Mouse (Mus musculus) hindbrain, embryonic 16.5 days (tissue): Measurements from ENCODE around the gene Ptpn11. TPM values are rescaled to one million over a fixed set of nuclear protein-coding genes. Genes with fewer than 3 reads are reported as not detected.
"Not testable (repeated sequence)": the region's sequence is repeated elsewhere in the genome, so short reads cannot be mapped to it uniquely, and the experiment has no call there.

Experiments used
- ATAC-seq: fragments of 200-750 bp; cut with Nextera tagmentation; 2 replicates; pipeline ENCODE4 v1.8.0; 2017; ENCODE audit warnings: moderate TSS enrichment, moderate library complexity
- H3K27ac ChIP-seq: fragments of 300-500 bp; sonication (generic); 2 replicates; pipeline ENCODE4 v1.5.1; 2014; ENCODE audit warnings: low read depth, mild to moderate bottlenecking, control low read depth, low read length, moderate library complexity
- H3K27me3 ChIP-seq: fragments of 300-500 bp; sonication (generic); replicated peaks from 2 replicates; pipeline ENCODE4 v1.6.1; 2014; ENCODE audit warnings: low read length; ENCODE audit not compliant: control insufficient read depth, insufficient read depth
- H3K36me3 ChIP-seq: fragments of 300-500 bp; sonication (generic); 2 replicates; pipeline ENCODE4 v1.6.1; 2014; ENCODE audit warnings: mild to moderate bottlenecking, low read length, moderate library complexity, mixed read lengths; ENCODE audit not compliant: control insufficient read depth, insufficient read depth
- H3K4me1 ChIP-seq: fragments of 300-500 bp; sonication (generic); 2 replicates; pipeline ENCODE4 v1.6.1; 2014; ENCODE audit warnings: low read depth, low read length; ENCODE audit not compliant: control insufficient read depth, insufficient read depth
- H3K4me2 ChIP-seq: fragments of 300-500 bp; sonication (generic); 2 replicates; pipeline ENCODE4 v1.6.1; 2014; ENCODE audit warnings: mild to moderate bottlenecking, low read length, control low read depth, moderate library complexity
- H3K4me3 ChIP-seq: fragments of 300-500 bp; sonication (generic); 2 replicates; pipeline ENCODE4 v1.5.1; 2014; ENCODE audit warnings: mild to moderate bottlenecking, low read length, control low read depth, moderate library complexity
- H3K9ac ChIP-seq: fragments of 300-500 bp; sonication (generic); 2 replicates; pipeline ENCODE4 v1.6.1; 2014; ENCODE audit warnings: low read depth, mild to moderate bottlenecking, control low read depth, low read length, moderate library complexity
- H3K9me3 ChIP-seq: fragments of 300-500 bp; sonication (generic); 2 replicates; pipeline ENCODE4 v1.6.1; 2014; ENCODE audit warnings: mild to moderate bottlenecking, low read length, moderate library complexity; ENCODE audit not compliant: control insufficient read depth
- WGBS: fragments of 180-500 bp; shearing (Covaris S2); extraction: QIAGEN DNeasy Blood & Tissue Kit; methylation state at CpG from one replicate; pipeline ENCODE4 v1.1.7; 2014; 5-methylcytosine and 5-hydroxymethylcytosine counted together
- polyA plus RNA-seq: library from polyadenylated mRNA; unstranded; fragments of >200 nt; fragmentation: Nextera tagmentation; extraction: Ambion mirVana; gene quantifications from 2 replicates; pipeline ENCODE4 v1.2.1, GENCODE M21; 2015

Gene Ptpn11
- polyA plus RNA-seq, 1 experiment from 2014 or later = 20.9 TPM

DNA sequence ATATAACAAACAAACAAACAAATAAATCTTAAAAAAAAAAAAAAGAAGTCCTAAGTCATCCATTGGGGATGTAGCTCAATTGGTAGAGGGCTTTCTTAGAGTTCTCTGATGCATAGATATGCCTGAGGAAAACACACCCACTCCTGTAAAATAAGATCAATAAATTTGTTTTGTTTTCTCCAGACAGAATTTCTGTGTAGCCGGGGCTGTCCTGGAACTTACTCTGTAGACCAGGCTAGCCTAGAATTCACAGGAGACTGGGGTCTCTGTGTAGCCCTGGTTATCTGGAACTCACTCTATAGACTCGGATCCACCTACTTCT lies 26.1 kb upstream of the Ptpn11 start:
- peaks cover 2% of the 10 kb centered on the region for H3K36me3 ChIP-seq
- no peak overlapping the region for H3K4me3 ChIP-seq
- no peak overlapping the region for H3K9ac ChIP-seq
- no peak for ATAC-seq
- WGBS = 80% methylated on average over 2 of the region's 2 CpGs
- no peaks in the 10 kb centered on the region for H3K9me3 ChIP-seq
- H3K27me3 ChIP-seq = no peaks in the 10 kb centered on the region
- no peak overlapping the region for H3K27ac ChIP-seq
- no peak overlapping the region for H3K4me2 ChIP-seq
- peaks cover 9% of the 10 kb centered on the region for H3K4me1 ChIP-seq

DNA sequence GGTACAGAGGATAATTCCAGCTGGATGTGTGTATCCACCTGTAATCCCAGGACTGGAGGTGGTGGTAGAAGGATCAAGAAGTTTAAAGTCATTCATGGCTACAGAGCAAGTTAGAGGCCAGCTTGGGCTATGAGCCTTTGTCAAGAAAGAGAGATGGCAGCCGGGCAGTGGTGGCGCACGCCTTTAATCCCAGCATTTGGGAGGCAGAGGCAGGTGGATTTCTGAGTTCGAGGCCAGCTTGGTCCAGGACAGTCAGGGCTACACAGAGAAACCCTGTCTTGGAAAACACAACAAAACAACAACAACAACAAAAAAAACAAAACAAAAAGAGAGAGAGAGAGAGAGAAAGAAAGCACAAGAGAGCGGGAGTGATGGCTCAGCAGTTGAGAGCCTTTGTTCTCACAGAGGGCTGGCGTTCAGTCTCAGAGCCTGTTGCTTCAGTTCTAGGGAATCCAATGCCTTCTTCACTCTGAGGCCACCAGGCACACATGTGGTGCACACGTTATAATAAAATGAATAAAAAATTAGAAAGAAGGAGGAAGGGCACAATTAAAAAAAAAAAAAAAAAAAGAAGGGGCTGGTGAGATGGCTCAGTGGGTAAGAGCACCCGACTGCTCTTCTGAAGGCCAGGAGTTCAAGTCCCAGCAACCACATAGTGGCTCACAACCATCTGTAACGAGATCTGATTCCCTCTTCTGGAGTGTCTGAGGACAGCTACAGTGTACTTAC lies 25.6 kb upstream of the Ptpn11 start:
- not testable (repeated sequence) for H3K4me2 ChIP-seq, H3K27ac ChIP-seq, ATAC-seq, H3K4me1 ChIP-seq, H3K9me3 ChIP-seq, H3K4me3 ChIP-seq, H3K36me3 ChIP-seq, H3K9ac ChIP-seq, H3K27me3 ChIP-seq
- 85% methylated on average over 9 of the region's 9 CpGs for WGBS

DNA sequence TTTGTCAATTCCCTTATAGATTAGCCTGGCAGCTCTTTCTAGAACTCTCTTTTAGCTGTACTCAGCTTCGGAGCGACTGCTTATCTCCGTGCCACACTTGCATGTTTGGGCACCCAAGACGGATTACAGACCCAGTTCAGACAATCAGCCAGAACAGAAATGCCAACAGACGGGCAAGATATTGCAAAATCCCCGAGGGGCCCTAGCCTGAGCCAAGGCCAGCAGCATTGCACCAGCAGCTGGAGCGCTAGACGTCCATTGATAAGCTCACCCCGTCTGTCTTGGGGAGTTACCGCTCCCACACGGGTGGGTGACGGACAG lies 24.9 kb upstream of the Ptpn11 start:
- Histone ChIP-seq H3K27ac (no peak overlapping the region), H3K36me3 (peaks cover 14% of the 10 kb centered on the region), H3K9me3 (no peaks in the 10 kb centered on the region), H3K27me3 (no peaks in the 10 kb centered on the region), H3K4me2 (no peak overlapping the region), H3K4me1 (no peaks in the 10 kb centered on the region; the same call in 1 of the 2 replicates), H3K9ac (no peak overlapping the region), H3K4me3 (no peak overlapping the region)
- ATAC-seq = no peak
- 70% methylated on average over 12 of the region's 12 CpGs for WGBS

DNA sequence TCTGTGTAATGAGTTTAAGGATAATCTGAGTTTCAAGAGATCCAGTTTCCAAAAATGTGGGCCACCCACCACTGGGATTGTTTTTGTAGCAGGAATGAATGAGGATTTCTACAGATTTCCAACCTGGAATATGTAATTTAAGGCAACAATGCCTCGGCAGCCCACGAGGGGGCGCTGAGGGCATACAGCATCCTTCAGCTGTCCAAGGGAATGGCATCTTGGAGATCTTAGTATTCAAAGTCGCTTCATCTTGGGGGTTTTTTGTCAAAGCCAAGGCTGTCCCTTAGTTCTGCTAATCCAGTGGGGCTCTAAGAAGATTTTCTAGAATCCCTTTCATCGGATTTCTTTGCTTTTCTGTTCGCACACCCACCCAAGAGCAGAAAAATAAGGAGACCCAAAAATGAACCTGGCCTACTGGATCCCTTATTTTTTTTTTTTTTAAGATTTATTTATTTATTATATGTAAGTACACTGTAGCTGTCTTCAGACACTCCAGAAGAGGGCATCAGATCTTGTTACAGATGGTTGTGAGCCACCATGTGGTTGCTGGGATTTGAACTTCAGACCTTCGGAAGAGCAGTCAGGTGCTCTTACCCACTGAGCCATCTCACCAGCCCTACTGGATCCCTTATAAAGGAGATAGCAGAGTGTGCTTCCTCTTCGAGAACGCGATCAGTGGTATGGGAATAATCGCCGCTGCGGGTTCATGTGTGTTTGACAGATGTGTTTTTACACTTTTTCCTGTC lies 24.4 kb upstream of the Ptpn11 start:
- Histone ChIP-seq H3K4me1 (no peaks in the 10 kb centered on the region; the same call in 1 of the 2 replicates), H3K27me3 (no peaks in the 10 kb centered on the region), H3K9ac (no peak overlapping the region), H3K4me2 (no peak overlapping the region), H3K4me3 (no peak overlapping the region), H3K36me3 (peaks cover 18% of the 10 kb centered on the region), H3K27ac (no peak overlapping the region), H3K9me3 (no peaks in the 10 kb centered on the region)
- 50% methylated on average over 13 of the region's 13 CpGs for WGBS
- no peak for ATAC-seq

DNA sequence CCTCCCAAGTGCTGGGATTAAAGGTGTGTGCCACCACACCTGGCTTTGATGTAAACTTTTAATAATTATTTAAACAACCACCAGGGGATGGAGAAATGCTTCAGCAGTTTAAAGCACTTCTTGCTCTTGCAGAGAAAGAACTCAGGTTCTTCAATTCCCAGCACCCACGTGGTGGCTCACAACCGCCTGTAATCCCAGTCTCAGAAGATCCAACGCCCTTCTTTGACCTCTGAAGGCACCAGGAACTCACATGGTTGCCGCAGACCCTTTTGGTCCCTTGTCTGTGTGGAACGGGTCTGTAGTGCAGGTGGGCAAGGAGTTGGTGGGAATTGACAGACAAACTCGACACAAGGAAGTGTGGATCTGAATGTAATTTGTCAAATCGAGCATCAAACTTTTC lies 23.5 kb upstream of the Ptpn11 start:
- ATAC-seq = no peak
- Histone ChIP-seq H3K9me3 (no peaks in the 10 kb centered on the region), H3K4me2 (no peak overlapping the region), H3K4me3 (no peak overlapping the region), H3K27me3 (no peaks in the 10 kb centered on the region), H3K27ac (no peak overlapping the region), H3K36me3 (peaks cover 22% of the 10 kb centered on the region), H3K4me1 (no peaks in the 10 kb centered on the region; the same call in 1 of the 2 replicates), H3K9ac (no peak overlapping the region)
- 66% methylated on average over 7 of the region's 7 CpGs for WGBS

DNA sequence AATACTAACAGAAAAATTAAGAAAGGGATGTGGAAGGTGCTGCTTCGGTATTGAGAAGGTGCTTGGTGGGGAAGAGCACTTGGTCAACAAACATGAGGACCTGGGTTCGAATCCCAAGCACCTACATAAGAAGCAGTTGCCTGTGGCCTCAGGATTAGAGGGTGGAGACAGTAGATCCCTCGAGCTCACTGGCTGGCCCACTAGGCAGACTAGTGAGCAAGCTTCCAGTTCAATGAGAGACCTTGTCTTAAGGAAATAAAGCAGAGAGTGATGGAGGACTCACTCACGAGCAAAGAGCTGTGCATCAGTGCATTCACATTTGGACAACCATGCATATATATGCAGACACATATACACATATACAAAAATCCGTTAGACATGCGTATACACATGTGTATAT lies 20.9 kb upstream of the Ptpn11 start:
- Histone ChIP-seq H3K27me3 (no peaks in the 10 kb centered on the region), H3K9ac (no peak overlapping the region), H3K4me3 (no peak overlapping the region), H3K27ac (no peak overlapping the region), H3K9me3 (no peaks in the 10 kb centered on the region), H3K4me1 (no peaks in the 10 kb centered on the region), H3K36me3 (peaks cover 30% of the 10 kb centered on the region), H3K4me2 (no peak overlapping the region)
- no peak for ATAC-seq
- 92% methylated on average over 6 of the region's 6 CpGs for WGBS

DNA sequence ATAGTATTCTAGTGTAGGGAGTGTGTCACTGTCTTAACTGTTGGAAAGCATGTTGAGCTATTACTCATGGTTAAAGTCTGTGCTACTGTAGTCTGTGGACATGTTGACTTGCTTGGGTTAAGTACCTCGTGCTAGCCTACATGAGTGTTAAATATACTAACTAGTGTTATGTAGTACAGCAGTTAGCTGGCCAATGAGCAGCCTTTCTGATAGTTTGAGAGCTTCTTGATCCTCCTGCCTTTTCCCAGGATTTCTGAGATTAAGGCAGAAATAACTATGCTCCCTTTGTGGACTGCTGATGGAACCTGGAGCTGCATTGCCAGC lies 19.4 kb upstream of the Ptpn11 start:
- 100% methylated on average over 1 of the region's 1 CpGs for WGBS
- ATAC-seq = no peak
- Histone ChIP-seq H3K27ac (no peak overlapping the region), H3K4me2 (no peak overlapping the region), H3K9ac (no peak overlapping the region), H3K36me3 (peaks cover 36% of the 10 kb centered on the region), H3K9me3 (no peaks in the 10 kb centered on the region), H3K27me3 (no peaks in the 10 kb centered on the region), H3K4me1 (peaks cover 8% of the 10 kb centered on the region), H3K4me3 (no peak overlapping the region)

DNA sequence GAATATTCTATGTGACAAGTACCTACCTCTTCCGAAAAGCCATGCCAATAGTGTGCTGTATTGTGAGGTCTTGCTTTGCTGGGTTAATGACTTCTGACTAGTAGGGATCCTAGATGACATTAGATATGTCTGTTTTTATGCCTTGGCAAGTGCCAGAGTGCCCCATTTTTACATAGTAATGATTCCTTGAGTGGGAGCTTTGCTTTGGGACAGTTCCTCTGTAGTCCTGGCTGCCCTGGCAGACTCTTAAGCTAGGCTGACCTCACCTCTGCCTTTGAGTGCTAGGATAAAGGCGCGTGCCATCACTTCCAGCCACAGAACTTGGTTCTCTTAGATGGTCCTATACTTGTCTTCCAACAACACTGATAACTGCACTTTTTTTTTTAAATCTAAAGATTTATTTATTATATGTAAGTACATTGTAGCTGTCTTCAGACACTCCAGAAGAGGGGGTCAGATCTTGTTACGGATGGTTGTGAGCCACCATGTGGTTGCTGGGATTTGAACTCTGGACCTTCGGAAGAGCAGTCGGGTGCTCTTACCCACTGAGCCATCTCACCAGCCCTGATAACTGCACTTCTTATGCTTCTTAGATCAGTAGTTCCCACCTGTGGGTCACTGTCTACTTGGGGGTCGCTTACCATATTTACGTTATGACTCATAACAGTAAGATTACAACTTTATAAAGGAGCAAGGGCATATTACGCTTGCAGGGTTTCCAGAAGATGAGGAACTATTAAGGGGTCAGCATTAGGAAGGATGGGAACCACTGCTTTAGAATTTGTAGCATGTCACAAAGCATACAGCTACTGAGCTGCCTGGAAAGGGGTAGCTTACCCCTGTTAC lies 18.8 kb upstream of the Ptpn11 start:
- no peak overlapping the region for H3K9ac ChIP-seq
- no peak overlapping the region for H3K27ac ChIP-seq
- no peaks in the 10 kb centered on the region for H3K9me3 ChIP-seq
- no peak for ATAC-seq
- H3K4me3 ChIP-seq = no peak overlapping the region
- peaks cover 36% of the 10 kb centered on the region for H3K36me3 ChIP-seq
- no peaks in the 10 kb centered on the region for H3K27me3 ChIP-seq
- H3K4me2 ChIP-seq = no peak overlapping the region
- peaks cover 11% of the 10 kb centered on the region for H3K4me1 ChIP-seq
- WGBS = 89% methylated on average over 9 of the region's 9 CpGs

DNA sequence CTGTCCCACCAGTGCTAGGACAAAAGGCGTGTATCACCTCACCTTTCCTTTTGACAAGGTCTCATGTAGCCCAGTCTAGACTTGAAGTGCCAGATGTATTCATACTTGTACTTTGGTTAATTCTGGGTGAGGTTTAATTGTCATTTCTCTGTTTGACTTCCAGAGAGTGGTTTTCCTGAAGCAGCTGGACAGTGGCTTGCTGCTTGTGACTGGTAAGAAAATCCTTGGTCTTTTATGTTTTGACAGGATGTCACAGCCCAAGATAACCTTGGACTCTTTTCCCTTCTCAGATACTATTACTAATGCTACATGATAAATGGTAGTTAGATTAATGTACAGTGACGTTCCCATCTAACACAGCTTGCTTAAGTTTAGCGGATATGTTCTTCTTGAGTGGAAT lies 15.8 kb upstream of the Ptpn11 start:
- H3K36me3 ChIP-seq = peaks cover 31% of the 10 kb centered on the region
- H3K27me3 ChIP-seq = no peaks in the 10 kb centered on the region
- H3K4me1 ChIP-seq = peaks cover 11% of the 10 kb centered on the region
- no peak overlapping the region for H3K9ac ChIP-seq
- WGBS = 82% methylated on average over 3 of the region's 3 CpGs
- no peak overlapping the region for H3K27ac ChIP-seq
- H3K4me2 ChIP-seq = no peak overlapping the region
- ATAC-seq = no peak
- H3K9me3 ChIP-seq = no peaks in the 10 kb centered on the region
- no peak overlapping the region for H3K4me3 ChIP-seq
